Mouse (Mus musculus): Measurements from ENCODE around the gene Fmc1.

DNA sequence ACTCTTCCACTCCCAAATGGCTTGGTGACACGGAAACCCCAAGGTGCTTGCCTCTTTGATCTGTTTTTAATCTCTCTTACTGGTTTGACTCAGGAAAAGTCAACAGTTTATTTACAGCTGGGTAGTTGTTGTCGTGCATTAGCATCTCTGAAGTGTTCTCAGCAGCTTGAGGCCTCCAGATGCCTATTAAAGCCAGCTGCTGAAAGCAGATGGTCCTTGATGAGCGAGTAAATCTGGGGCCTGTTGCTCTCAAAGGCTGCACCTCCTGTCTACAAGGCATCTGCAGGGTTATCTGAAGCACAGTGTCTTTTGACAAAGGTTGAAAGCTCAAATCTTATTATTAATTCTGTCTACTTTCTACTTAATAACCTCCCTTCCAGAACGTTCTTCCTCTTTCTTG, 37.7 kb upstream of the Fmc1 start:
- TF ChIP-seq POLR2A (IDR thresholded peaks at IDR 0.05; ENCODE audit: low read depth, low read length) (no peak), CTCF (IDR thresholded peaks at IDR 0.05; ENCODE audit: extremely low read depth, insufficient read length, insufficient replicate concordance, low read depth, low read length) (no peak)
